Mouse (Mus musculus) lung, adult 2 months (tissue): ENCODE data around the gene Kcnn3. TPM values are rescaled to one million over a fixed set of nuclear protein-coding genes. Genes with fewer than 3 reads are reported as not detected.
A peak's percentile ranks its signal among the peaks of the same experiment; 100 is the strongest.

Experiments used
- DNase-seq: peaks from one replicate; pipeline ENCODE4 v3.0.0; 2022
- H3K4me1 ChIP-seq: fragments of 200-500 bp; 2 replicates; pipeline ENCODE4 v1.6.1; 2011; ENCODE audit warnings: low read length; ENCODE audit not compliant: control insufficient read depth, insufficient read depth
- H3K4me3 ChIP-seq: fragments of 200-500 bp; replicated peaks from 2 replicates; pipeline ENCODE3; 2011; ENCODE audit warnings: low read depth, mild to moderate bottlenecking, control low read depth, low read length; ENCODE audit errors: extremely low read depth
- CTCF ChIP-seq: fragments of 200-500 bp; IDR thresholded peaks from 2 replicates; pipeline ENCODE4 v1.5.1; 2011; ENCODE audit warnings: mild to moderate bottlenecking, low read length, control low read depth; ENCODE audit not compliant: insufficient read depth
- POLR2A ChIP-seq: fragments of 200-500 bp; IDR thresholded peaks from 2 replicates; pipeline ENCODE4 v1.6.1; 2011; ENCODE audit warnings: low read depth, mild to moderate bottlenecking, control low read depth, low read length, borderline replicate concordance; ENCODE audit errors: extremely low read depth
- WGBS: fragments of 180-500 bp; shearing (Covaris S2); methylation state at CpG from one replicate; pipeline ENCODE4 v1.1.7; 2018; 5-methylcytosine and 5-hydroxymethylcytosine counted together
- polyA plus RNA-seq: library from polyadenylated mRNA; depleted of rRNA; stranded (reverse); fragments of >200 nt; gene quantifications from 2 replicates; pipeline ENCODE4 v1.2.3, GENCODE M21; 2012

The Kcnn3 gene
- polyA plus RNA-seq, 1 experiment = 7.1 TPM

DNA sequence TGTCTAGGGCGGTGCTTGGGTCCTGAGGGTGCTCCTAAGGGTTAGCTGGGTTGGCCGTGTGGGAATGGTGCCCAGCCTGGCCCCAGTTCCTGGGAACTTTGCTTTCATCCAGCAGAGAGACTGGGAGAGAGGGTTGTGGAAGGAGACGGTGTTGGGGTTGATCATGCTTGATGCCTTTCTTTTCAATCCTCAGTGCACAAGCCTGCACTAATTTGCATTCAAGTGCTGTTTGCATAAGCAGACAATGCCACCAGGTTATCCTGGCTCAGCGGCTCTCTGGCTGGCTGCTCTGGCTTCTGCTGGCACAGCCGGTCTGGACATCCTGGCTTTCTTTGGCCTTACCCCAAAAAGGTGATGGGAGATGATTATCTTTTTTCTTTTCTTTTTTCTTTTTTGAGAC is 157.7 kb downstream of the Kcnn3 start:
- no peak for DNase-seq
- Histone ChIP-seq H3K4me3 (no peak overlapping the region), H3K4me1 (no peaks in the 10 kb centered on the region)
- TF ChIP-seq CTCF (no peak), POLR2A (no peak)
- WGBS = 69% methylated on average over 5 of the region's 5 CpGs

GRCm38 (mm10) chr3:89686031-89686430 is 166.1 kb downstream of the Kcnn3 start:
- Histone ChIP-seq H3K4me1 (no peaks in the 10 kb centered on the region), H3K4me3 (no peak overlapping the region)
- no peak for TF ChIP-seq POLR2A
- no peak for TF ChIP-seq CTCF
- no peak for DNase-seq
- WGBS = 33% methylated on average over 5 of the region's 5 CpGs

- WGBS = 8% methylated on average over 25 of the region's 25 CpGs
- no peak overlapping the region for H3K4me3 ChIP-seq
- no peak for TF ChIP-seq POLR2A
- TF ChIP-seq CTCF = peak; percentile 89
- H3K4me1 ChIP-seq = no peaks in the 10 kb centered on the region
- peak; percentile 81 for DNase-seq
Observed at GRCm38 (mm10) chr3:89688694-89689581, 169.0 kb downstream of the Kcnn3 start.

- no peak for TF ChIP-seq CTCF
- TF ChIP-seq POLR2A = no peak
- DNase-seq = no peak
- H3K4me3 ChIP-seq = no peak overlapping the region
- 59% methylated on average over 9 of the region's 9 CpGs for WGBS
- no peaks in the 10 kb centered on the region for H3K4me1 ChIP-seq
Observed at GRCm38 (mm10) chr3:89691776-89692175, 171.8 kb downstream of the Kcnn3 start.

- H3K4me1 ChIP-seq = no peaks in the 10 kb centered on the region
- 79% methylated on average over 12 of the region's 12 CpGs for WGBS
- no peak for TF ChIP-seq CTCF
- no peak for TF ChIP-seq POLR2A
- no peak overlapping the region for H3K4me3 ChIP-seq
- DNase-seq = no peak
Observed at GRCm38 (mm10) chr3:89696152-89696821, 176.3 kb downstream of the Kcnn3 start.

GRCm38 (mm10) chr3:89698958-89699357 is 179.0 kb downstream of the Kcnn3 start:
- 78% methylated on average over 1 of the region's 1 CpGs for WGBS
- no peak for TF ChIP-seq POLR2A
- no peak for TF ChIP-seq CTCF
- H3K4me3 ChIP-seq = no peak overlapping the region
- H3K4me1 ChIP-seq = no peaks in the 10 kb centered on the region
- no peak for DNase-seq

- no peak for DNase-seq
- Histone ChIP-seq H3K4me3 (no peak overlapping the region), H3K4me1 (no peaks in the 10 kb centered on the region)
- no peak for TF ChIP-seq CTCF
- no peak for TF ChIP-seq POLR2A
- WGBS = 59% methylated on average over 11 of the region's 11 CpGs
Observed at GRCm38 (mm10) chr3:89700461-89700860, 180.5 kb downstream of the Kcnn3 start.

- DNase-seq = no peak
- TF ChIP-seq CTCF (no peak), POLR2A (no peak)
- 41% methylated on average over 3 of the region's 3 CpGs for WGBS
- Histone ChIP-seq H3K4me1 (no peaks in the 10 kb centered on the region), H3K4me3 (no peak overlapping the region)
Observed at GRCm38 (mm10) chr3:89703596-89703995, 183.6 kb downstream of the Kcnn3 start.

DNA sequence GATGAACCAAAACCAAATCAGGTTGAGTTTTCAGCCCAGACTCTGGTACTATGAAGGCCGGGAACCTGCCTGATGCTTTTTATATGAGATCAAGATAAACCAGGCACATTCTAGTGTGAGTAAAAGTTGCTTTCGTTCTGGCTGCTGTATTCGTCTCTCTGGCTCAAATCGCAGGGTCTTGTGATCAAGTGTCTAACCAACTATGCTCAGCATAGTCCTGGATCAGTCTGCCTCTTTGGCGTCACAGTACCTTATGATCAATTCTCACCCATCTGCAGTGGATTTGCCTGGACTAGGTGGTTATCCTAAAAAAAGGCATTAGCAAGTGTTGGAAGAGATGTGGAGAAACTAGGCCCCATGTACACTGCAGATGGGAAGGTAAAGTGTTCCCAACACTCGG is 184.1 kb downstream of the Kcnn3 start:
- DNase-seq = no peak
- TF ChIP-seq POLR2A = no peak
- no peak for TF ChIP-seq CTCF
- 77% methylated on average over 6 of the region's 6 CpGs for WGBS
- Histone ChIP-seq H3K4me1 (no peaks in the 10 kb centered on the region), H3K4me3 (no peak overlapping the region)
